Mouse (Mus musculus) subcutaneous adipose tissue, adult 2 months (tissue): Measurements from ENCODE around the gene Rap1a. TPM values are rescaled to one million over a fixed set of nuclear protein-coding genes. Genes with fewer than 3 reads are reported as not detected.

Experiments
- polyA plus RNA-seq: library from polyadenylated mRNA; depleted of rRNA; stranded (reverse); fragments of >200 nt; gene quantifications from 2 replicates; pipeline ENCODE4 v1.2.3, GENCODE M21; 2012; ENCODE audit warnings: low replicate concordance; rRNA removed

Rap1a gene
- polyA plus RNA-seq = 9.7 and 19.3 TPM in 2 replicates

DNA sequence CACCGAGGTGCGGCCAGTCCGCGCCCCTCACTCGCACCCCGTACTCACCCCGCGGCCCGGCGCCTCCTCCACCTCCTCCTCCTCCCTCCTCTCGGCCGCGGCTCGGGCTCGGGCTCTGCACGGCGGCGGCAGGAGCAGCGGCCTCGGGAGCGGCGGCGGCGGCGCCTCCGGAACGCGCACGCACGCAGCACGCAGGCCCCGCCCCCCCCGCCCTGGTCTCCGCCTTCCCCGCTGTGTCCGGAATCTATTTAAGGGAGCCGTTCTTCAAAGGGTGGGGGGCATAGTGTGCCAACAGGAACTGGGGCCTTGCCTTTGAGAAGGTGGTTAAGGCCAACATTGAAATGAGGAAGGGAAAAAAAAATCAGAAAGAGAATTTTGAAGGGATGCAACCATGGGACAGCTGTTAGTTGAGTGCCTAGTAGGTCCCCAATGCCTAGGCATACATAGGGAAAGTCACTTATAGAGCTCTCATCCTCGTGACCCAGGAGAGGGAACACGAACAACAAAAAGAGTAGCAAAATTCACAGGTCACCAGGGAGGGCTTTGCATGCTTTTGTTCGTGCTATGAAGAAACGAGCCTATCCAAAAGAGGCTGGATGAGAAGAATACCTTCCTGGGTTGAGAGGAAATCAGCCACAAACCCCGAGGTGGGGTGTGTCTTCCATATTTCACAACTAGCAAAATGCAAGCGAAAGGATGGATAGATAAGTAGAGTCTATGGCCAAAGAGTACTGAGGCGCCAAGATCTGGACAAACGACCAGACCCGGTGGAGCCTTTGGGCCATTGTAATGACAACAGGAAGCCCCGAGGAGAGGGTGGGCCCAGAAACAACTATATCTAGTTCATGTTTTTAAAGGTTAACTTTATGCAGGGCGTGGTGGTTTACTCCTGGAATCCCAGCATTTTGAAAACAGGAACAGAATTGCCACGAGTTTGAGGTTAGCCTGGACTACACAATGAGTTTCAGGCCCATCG is at the start of gene Rap1a:
Gene Rap1a, minus strand, starts transcription at position 146 of the 976 bp plus-strand sequence.

DNA sequence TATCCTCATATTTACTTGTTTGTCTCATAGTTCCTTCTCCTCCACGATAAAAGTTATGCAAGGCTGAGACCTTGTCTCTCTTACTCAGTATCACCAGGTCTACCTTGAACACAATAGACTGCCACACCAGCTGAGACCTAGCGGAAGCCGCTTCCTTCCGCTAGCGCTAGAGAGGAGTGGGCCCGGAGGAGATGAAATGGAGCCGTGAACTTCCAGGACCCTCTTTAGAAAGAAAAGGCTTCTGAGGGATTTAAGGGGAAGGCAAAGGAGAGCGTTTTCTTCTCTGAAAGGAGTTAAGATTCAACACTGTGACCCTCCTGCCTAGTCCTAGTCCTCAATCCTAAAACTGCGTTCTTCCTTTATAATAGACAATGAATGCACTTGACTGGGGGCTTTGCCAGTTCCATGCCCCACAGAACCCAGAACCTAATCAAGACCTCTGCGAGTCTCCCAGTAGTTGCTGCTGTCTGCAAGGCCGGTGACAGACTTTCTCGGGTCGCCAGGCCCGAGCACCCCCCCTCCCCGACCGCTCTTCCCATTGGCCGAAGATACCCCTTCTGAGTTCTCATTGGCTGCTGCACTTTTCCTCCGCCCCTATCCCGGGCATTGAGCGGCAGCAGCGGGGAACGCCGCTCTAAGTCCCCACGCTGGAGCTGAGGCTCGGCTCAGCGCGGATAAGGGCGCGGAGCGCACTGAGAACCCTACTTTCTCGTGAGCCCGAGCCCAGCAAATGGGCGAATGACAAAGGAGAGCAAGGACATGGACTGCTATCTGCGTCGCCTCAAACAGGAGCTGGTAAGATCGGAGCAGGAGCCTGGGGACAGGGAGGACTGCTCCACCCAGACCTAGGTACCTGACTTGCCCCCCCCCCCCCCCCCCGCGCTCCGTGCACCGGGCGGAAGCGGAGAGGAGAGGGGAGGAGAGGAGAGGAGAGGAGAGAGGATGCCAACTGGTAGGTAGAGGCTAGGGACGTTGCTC is 96.8 kb downstream of the Rap1a start, which contains the start of gene Inka2:
Gene Inka2, plus strand, starts transcription at position 569 of the 978 bp plus-strand sequence.

DNA sequence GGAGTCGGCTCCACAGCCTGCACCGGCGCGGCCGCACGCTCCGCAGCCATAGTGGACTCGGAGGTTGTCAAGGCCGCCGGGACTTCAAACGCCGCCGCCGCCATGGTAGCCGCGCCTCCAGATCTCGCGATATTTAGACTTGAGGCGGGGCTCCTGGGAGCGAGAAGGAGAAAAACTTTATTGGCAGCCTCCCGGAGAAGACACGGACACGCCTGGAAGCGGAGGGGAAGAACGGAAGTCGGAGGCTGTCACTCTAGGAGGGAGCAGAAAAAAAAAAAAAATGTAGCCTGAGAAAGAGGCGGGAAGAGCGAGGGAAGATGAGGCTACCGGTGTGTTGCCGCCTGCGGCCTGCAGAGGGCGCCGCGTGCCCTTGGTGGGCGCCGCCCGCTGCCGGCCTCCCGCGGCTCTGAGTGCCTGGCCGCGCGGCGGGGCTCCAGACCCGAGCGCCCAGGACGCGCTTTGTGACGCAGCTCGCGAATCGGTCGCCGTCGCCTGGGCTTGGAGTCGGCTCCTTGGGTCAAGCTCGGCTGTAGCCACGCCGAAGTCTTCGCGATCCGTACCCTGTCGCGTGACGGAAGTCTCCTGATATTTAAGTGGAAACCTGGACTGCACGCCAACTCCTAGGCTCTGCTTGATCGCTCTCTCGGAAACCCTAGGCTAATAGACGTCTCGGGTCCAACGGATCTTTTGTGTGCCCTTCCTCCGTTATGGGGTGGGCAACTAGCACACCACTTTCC is 113.6 kb downstream of the Rap1a start, which contains the start of gene Ddx20:
Gene Ddx20, minus strand, starts transcription at position 251 of the 737 bp plus-strand sequence.

Other genes with a start within 250 kb of the Rap1a start
- 3.9 and 14.5 TPM in 2 replicates for gene Ddx20, start 113.8 kb downstream of the Rap1a start, polyA plus RNA-seq
- gene Inka2, start 96.7 kb downstream of the Rap1a start, polyA plus RNA-seq = 5.0 and 13.0 TPM in 2 replicates
- gene Adora3, start 69.5 kb upstream of the Rap1a start, polyA plus RNA-seq = 0.32 and 2.4 TPM in 2 replicates
- 0.60 and 1.8 TPM in 2 replicates for gene Tmigd3, start 69.6 kb upstream of the Rap1a start, polyA plus RNA-seq
- gene I830077J02Rik, start 131.3 kb upstream of the Rap1a start, polyA plus RNA-seq = 0.92 and 1.9 TPM in 2 replicates
- gene Wdr77, start 158.0 kb upstream of the Rap1a start, polyA plus RNA-seq = 52.5 and 96.6 TPM in 2 replicates
- gene Atp5f1, start 158.8 kb upstream of the Rap1a start, polyA plus RNA-seq = 121 and 147 TPM in 2 replicates
- 1.3 and 2.7 TPM in 2 replicates for gene Ovgp1, start 172.4 kb upstream of the Rap1a start, polyA plus RNA-seq
- gene Pifo, start 213.3 kb upstream of the Rap1a start, polyA plus RNA-seq = not detected in 2 replicates
- gene Chil5, start 231.5 kb upstream of the Rap1a start, polyA plus RNA-seq = 0.40 TPM in 1 of 2 replicates, not detected in the other